Mouse (Mus musculus): Measurements from ENCODE around the gene Dgcr2.

The Dgcr2 gene

GRCm38 (mm10) chr16:17911052-17911595, 12.8 kb upstream of the Dgcr2 start, which contains the start of gene Ess2:
TSS of gene Ess2 (minus strand) at chr16:17911348.
- DNase-seq (ENCODE audit: low read depth): peak; percentile 98

- DNase-seq (ENCODE audit: low read depth): no peak
Observed at GRCm38 (mm10) chr16:17896091-17896490, 2.3 kb downstream of the Dgcr2 start.

GRCm38 (mm10) chr16:17893923-17894322, 4.4 kb downstream of the Dgcr2 start, which contains the start of gene Tssk1:
TSS of gene Tssk1 (plus strand) at chr16:17894223.
- no peak for DNase-seq (ENCODE audit: low read depth)

- DNase-seq (ENCODE audit: low read depth): peak; percentile 16
Observed at GRCm38 (mm10) chr16:17892606-17893005, 5.8 kb downstream of the Dgcr2 start.

GRCm38 (mm10) chr16:17891567-17891959, 6.8 kb downstream of the Dgcr2 start, which contains the start of gene Gm20518:
TSS of gene Gm20518 (minus strand) at chr16:17891671.
- peak; percentile 100 for DNase-seq (ENCODE audit: low read depth)

- peak; percentile 88 for DNase-seq (ENCODE audit: low read depth)
Observed at GRCm38 (mm10) chr16:17890917-17891566, 7.3 kb downstream of the Dgcr2 start.

GRCm38 (mm10) chr16:17890342-17890727, 8.0 kb downstream of the Dgcr2 start:
- DNase-seq (ENCODE audit: low read depth): peak; percentile 7

- DNase-seq (ENCODE audit: low read depth): no peak
Observed at GRCm38 (mm10) chr16:17889689-17890341, 8.5 kb downstream of the Dgcr2 start.

GRCm38 (mm10) chr16:17884116-17884515, 14.2 kb downstream of the Dgcr2 start:
- no peak for DNase-seq (ENCODE audit: low read depth)

GRCm38 (mm10) chr16:17882196-17882595, 16.2 kb downstream of the Dgcr2 start:
- no peak for DNase-seq (ENCODE audit: low read depth)

- DNase-seq (ENCODE audit: low read depth): no peak
Observed at GRCm38 (mm10) chr16:17879571-17879970, 18.8 kb downstream of the Dgcr2 start.

GRCm38 (mm10) chr16:17876096-17876495, 22.3 kb downstream of the Dgcr2 start:
- DNase-seq (ENCODE audit: low read depth): peak; percentile 62

GRCm38 (mm10) chr16:17875174-17875573, 23.2 kb downstream of the Dgcr2 start:
- no peak for DNase-seq (ENCODE audit: low read depth)

GRCm38 (mm10) chr16:17872995-17873394, 25.4 kb downstream of the Dgcr2 start:
- no peak for DNase-seq (ENCODE audit: low read depth)

GRCm38 (mm10) chr16:17871248-17871647, 27.1 kb downstream of the Dgcr2 start:
- no peak for DNase-seq (ENCODE audit: low read depth)

- DNase-seq (ENCODE audit: low read depth): no peak
Observed at GRCm38 (mm10) chr16:17865770-17866169, 32.6 kb downstream of the Dgcr2 start.

GRCm38 (mm10) chr16:17865293-17865692, 33.1 kb downstream of the Dgcr2 start:
- DNase-seq (ENCODE audit: low read depth): no peak

GRCm38 (mm10) chr16:17858592-17858991, 39.8 kb downstream of the Dgcr2 start:
- peak; percentile 70 for DNase-seq (ENCODE audit: low read depth)

GRCm38 (mm10) chr16:17857157-17857556, 41.2 kb downstream of the Dgcr2 start:
- no peak for DNase-seq (ENCODE audit: low read depth)

- no peak for DNase-seq (ENCODE audit: low read depth)
Observed at GRCm38 (mm10) chr16:17853263-17853662, 45.1 kb downstream of the Dgcr2 start.

- DNase-seq (ENCODE audit: low read depth): no peak
Observed at GRCm38 (mm10) chr16:17851860-17852259, 46.5 kb downstream of the Dgcr2 start.

- no peak for DNase-seq (ENCODE audit: low read depth)
Observed at GRCm38 (mm10) chr16:17851331-17851730, 47.0 kb downstream of the Dgcr2 start.

- DNase-seq (ENCODE audit: low read depth): no peak
Observed at GRCm38 (mm10) chr16:17849486-17849885, 48.9 kb downstream of the Dgcr2 start.
